Mouse (Mus musculus): ENCODE results near the gene Zfp74.
"Not testable (repeated sequence)": the region's sequence is repeated elsewhere in the genome, so short reads cannot be mapped to it uniquely, and the experiment has no call there.

The Zfp74 gene

DNA sequence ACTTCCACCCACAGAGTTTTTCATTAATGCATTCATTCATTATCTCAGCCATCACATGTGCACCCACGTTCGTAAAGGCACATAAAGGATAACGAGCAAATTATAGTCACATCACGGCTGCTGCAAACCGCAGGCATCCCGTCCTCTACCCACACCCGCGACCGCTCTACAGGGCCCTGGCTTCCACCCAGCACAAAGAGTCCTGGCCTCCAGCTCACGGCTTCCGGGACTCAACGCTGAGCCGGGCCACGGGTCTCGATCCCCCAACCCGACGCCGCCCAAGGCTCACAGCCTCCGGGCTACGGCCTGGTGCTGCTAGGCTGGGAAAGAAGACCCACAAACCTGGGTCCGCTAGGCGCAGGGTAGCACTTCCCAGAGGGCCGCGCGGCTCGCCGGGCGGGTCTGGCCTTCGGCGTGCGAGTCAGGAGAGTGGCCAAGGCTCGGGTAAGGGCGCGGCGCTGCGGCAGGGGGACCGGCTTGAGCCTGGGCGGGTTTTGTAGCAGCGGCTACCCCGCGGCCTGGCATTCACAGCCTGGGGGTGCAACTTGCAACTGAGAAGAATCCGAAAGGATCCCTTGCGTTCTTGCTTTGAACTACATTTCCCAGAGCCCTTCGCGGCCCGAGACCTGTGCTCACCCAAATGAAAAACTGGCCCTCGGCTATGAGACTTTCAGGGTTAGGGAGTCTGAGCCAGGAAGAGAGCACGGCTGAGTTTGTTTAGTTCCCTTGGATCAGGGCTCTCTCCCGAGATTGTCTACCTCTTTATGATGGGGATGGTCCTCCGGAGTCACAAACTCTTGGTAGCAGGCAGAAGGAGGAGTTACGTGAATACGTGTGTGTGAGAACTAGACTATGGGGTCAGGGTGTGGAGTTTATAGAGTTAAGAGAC is at the start of gene Zfp74:
Gene Zfp74 (minus strand): TSS at position 577 of the 889 bp plus-strand sequence.
- DNase-seq, result peak; percentile 69

DNA sequence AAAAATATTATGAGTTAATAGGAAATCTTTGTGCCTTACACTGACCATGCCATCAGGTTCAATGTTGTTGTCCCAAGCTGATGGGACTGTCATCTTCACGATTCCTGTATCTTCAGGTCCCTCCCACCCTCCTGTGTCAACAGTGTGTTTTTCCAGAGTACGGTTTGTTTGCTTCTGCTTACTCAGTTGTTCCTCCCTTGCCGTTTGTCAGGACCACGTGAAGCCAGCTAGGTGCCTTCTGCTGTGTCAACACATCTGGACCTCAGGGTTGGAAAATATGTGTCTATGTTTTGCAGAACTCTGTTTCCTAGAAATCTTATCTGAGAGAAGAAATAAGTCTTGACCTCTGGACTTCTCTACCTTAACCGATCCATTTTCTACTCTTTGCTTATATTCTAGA is 46.7 kb upstream of the Zfp74 start:
- DNase-seq, result no peak

DNA sequence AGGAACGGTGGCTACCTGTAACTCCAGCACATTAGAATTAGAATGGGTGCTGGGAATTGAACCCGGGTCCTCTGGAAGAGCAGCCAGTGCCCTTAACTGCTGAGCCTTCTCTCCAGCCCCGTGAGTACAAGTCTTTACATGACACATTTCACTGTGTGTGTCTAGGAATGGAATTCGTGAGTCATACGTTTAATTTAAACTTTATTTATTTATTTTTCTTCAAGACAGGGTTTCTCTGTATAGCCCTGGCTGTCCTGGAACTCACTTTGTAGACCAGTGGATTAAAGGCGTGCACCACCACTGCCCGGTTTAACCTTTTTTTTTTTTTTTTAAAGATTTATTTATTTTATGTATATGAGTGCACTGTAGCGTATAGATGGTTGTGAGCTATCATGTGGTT is 41.2 kb upstream of the Zfp74 start:
- no peak for DNase-seq

DNA sequence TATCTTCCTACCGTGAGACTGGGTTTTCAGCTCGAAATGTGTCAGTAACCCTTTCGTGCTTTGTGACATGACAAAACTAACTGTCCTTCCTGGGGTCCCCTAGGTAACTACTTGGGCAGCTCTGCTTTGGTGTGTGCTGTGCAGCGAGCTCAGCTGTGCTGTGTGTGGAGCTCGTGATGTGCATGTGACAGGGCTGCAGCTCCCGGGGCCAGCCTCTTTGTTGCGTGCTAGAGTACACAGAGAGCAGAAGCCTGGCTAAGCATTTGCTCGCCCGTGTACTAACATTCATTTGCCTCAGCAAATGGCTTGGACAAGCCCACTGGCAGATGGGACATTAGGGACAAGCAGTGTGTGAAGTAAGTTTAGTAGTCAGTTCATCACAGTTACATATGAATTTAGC is 39.5 kb upstream of the Zfp74 start:
- no peak for DNase-seq

DNA sequence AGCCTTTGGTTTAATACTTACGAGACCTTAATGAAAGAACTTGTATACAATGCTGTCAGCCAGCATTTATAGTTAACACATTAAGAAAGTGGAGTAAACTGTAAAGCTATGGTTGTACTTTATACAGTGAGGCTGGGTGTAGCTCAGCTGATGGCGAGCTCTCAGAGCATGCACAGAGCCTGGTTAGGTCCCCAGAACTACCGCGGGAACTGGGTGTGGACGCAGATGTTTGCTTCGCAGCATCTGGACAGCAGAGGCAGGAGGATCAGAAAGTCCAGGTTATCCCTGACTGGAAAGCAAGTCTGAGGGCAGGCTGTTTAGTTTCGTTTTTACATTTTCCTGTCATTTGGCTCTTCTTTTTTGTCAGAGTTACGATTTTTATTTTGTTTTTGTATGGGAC is 38.8 kb upstream of the Zfp74 start:
- DNase-seq, result no peak

DNA sequence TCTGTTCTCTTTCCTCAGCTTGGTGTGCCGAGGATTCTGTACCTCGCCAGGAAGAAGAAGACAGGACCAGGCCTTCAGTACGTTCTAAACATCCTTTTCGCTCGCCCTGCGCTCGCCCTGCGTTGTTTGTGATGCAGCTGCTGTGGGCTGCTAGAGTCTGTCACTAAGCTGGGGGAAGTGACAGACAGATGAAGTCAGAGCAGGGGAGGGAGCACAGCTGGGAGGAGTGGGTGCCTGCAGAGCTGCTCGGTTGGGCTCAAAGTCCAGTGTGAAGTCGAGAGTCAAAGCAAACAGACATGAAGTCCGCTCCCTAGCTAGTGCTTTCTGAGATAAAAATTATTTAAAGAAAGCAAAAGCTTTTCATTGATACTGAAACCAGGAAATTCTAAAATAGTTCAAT is 35.1 kb upstream of the Zfp74 start:
- DNase-seq, result no peak

DNA sequence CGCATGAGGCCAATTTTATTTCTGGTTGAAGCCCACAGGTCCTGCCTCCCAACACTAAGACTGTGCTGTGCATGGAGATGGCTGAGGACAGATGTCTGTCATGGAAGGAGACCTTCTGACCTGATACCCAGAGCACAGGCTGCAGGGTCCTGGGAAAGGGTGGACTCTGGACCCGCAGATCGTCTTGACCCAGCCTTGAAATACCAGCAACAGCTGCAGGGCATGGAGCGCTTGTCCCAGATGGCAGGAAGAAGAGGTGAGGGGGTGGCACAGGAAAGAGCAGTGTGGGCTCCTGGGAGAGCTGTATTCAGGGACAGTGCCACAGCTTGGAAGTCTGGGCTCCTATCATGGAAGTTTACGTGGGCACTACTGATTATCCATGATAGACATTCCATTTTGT is 33.7 kb upstream of the Zfp74 start:
- DNase-seq, result no peak

DNA sequence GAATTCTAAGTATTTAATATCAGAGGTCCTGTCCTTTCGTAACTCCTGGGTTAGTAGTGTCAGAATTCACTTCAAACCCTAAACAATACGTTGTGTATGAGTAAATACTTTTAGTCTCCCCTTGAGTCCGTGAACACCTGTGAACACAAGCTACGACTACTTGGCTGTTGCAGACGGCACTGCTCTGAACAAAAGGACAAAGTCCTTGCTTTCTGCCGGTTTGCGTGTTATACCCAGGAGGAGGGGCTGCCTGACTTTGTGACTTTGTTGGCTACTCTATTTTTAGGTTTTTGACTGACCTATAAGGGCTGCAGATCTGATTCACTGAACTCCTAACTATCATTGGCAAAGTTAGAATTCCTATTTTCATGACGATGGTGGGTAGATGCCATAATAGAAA is 32.2 kb upstream of the Zfp74 start:
- no peak for DNase-seq

DNA sequence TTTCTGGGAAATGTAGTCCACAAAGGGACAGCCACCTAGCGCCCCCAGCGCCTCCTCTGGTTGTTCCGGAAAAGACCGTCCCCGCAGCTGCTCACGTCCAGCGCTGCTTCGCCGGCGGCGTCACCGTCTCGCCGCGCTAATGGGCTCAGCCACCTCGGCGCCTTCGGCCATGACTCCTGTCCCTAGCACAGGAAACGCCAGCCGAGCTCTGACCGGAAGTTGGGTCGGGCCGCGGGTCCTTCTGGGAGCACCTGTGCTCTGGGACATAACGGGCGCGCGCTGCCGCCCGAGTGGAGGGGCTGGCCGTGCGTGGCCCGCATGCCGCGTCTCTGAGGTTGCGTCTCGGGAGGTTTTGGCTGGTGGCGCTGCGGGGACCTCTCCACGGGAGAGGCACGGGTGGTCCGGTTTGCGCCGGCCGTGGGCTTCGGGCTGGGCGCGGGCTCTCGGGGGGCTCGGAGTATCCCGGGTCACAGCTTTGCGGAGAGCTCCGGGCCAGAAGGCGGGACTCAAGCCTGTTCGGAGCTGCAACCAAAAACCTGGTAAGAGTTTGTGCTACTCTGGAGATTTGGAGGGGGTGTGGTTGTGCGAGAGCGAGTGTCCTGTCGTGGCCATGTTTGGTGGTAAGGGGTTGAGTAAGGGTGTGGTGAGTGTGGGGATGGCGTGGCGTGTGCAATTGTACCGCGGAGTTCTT is 29.9 kb upstream of the Zfp74 start, which contains the start of gene Zfp568:
Gene Zfp568 (plus strand): TSS at position 266 of the 691 bp plus-strand sequence.
- peak; percentile 89 for DNase-seq

DNA sequence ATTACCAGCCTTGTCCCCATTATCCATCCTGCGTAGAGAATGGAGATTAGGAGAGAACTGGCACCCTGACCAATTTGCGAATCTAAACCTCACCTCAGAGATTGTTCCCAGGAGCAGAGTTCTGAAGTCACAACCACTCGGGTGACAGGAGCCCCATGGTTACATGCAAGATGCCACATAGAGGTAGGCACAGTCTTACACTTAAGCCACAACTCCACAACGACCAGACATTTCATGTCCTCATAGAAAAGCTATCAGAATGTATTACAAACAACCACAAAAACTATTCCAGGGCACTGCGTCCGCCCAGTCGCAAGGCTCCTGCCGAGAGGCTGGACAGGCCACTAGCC is 29.4 kb upstream of the Zfp74 start:
- no peak for DNase-seq

DNA sequence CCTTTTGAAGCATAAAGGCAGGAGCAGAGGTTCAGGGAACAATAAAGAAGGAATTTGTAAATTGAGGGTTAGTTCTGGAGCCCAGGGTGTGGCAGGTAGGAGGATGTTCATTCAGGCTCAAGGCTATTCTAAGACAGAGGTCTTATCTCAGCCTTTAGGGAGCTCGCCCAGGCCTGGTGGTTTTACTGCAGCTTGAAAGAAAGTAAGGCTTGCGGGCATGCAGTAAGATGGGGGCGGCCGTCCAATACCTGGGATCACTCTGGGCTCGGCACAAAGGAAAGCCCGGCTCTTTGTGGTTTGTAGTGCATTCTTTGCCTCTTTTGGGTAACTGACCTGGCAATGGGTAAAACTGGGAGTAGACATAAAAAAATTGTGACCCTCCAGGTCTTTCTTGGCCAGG is 29.0 kb upstream of the Zfp74 start:
- DNase-seq, result peak; percentile 16

DNA sequence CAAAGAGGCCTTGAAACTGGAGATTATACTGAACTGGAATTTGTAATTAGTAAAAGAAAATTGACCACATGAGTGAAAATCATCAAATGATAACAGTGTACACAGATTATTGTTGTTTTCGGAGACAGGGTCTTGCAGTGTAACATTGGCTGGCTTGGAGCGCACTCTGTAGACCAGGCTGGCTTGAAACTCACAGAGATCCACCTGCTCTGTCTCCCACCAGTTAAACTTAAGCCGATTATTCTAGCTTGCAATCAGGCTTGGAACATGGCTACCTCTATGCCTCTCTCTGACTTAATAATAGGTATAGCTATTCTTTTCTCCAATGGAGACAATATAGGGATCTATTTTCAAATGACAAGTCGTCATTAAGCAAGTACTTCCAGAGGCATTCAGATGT is 28.5 kb upstream of the Zfp74 start:
- DNase-seq, result no peak

DNA sequence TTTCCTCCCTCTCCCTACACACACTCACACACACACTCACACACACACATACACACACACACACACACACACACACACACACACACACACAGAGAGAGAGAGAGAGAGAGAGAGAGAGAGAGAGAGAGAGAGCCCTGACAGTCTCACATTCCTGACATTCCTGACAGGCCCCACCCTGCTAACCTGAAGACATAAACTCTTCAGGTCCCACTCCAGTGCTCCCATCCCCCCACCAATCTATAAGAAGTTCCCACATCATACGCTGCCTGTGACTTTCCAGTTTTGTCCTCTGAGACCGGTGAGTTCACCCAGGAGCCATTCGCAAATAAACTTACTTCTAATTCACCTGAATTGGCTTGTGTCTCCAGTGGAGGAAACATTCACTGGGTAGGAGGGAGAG is 28.0 kb upstream of the Zfp74 start:
- DNase-seq, result no peak

DNA sequence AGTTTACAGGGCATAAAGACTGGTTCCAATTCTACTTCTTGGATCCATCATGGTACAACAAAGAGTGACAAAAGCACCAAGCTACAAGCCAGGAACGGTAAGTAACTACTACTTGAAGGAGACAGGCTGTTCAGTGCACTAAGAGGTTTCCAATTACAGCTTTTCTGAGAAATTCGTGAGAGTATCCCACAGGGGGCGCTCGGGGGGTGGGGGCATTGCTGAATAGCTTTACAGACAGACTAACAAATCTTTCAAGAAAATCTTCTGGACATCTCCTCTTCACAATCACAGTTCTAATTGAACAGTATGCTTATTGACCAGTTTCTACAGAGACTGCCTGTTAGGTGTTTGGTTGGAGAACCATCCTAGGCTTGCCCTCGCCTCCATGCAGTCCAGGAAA is 27.6 kb upstream of the Zfp74 start:
- no peak for DNase-seq

DNA sequence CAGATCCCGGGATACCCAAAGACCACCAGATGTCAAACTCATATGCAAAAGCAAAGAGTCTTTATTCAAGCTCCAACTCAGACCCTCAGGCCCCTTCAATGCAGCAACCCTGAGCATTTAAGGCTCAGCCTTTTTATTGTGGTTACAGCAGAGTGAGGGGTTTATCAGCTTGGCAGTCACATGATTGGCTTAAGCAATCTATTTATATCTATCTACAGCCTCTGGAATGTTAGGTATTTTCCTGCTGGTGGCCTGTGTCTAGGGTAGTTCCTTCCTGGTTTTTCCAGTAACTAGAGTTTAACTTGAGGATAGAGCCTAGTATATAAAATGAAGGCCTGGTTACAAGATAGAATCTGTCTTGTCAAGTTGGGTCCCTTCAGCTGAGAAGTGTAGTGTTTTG is 26.9 kb upstream of the Zfp74 start:
- DNase-seq, result no peak

DNA sequence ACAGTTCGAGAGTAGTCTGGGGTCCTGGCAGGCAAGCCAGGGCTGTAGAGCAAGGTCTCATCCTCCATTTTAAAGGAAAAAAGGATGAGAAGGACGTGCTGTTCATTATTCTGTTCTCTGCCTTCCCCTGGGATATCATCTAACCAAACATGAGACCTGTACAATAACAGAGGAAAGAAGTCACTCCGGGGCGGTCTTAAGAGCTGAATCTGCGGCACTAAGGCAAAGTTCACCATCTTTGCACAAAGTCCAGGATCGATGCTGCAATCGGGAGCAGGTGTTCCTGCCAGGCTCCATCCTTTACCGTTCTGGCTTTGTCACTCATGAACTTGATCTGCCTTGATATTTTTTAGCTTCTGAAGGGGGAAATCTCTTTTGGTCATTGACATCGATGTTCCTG is 16.8 kb upstream of the Zfp74 start:
- DNase-seq, result no peak

DNA sequence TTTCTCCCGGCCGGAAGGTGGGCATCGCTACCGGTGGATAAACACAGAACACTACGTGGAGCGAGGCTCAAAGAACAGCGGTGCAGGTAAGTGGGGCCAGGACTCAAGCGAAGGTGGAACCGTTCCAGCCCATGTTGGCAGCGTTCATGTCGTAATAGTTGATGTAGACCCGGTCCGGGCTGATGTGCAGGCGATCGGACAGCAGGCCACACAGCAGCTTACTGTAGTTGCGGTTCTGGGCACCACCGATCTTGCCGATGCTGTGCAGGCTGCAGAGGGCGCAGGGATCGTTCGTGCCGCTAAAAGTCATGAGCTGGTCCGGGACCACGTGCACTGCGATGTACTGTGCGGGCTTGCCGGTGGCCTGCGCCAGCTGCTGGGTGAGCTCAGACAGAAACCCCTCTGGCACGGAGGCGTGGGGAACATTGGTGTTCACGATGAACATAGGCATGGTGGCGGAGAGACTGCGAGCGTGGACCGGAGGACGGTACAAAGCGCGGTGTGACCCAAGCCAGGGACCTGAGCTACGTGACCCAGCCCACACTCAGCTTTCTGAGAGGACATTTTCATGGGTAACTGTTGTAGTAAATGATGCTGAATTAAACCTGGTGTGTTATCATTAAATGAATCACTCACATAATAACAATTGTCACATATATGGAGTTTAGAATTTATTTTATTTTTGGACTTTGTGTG is 11.4 kb upstream of the Zfp74 start:
- DNase-seq, result not testable (repeated sequence)

DNA sequence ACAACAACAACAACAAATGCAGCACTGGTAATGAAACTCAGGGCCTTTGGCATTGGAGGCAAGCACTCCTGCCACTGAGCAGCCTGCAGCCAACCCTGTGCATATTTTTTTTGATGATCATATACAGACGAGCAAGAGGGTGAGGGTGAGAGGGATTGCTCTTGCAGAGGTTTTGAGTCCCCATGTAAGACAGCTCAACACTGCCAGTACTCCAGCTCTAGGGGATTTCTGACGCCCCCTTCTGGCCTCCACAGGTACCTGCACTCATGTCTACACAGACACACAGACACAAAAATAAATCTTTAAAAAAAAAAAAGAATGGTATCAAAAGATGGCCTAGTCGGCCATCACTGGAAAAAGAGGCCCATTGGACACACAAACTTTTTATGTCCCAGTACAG is 5.1 kb upstream of the Zfp74 start:
- DNase-seq, result no peak

DNA sequence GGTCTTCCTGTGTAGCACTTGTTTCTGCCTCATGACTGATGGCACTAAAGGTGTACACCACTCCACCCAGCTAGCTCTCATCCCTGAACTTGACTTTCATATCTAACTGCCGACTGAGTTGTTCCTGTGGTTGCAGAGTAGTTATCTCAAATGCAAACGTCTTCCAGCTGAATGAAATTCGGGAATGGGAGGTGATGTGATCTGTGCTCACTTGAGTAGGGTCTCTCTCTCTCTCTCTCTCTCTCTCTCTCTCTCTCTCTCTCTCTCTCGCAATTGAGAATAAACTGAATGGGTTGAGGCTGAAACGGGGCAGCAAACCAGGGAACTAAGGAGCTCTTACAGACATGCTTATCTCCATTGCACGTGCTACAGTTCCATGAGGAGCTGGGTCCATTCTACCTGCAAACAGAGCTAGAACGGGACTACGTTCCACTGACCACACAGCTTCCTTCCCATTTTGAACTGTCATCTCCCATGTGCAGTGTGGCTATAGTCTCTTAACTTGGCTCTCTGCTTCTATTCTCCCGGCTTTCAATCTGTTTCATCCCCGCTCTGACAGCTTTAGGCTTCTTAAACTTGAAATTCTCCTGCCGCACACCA is 4.3 kb upstream of the Zfp74 start:
- no peak for DNase-seq

DNA sequence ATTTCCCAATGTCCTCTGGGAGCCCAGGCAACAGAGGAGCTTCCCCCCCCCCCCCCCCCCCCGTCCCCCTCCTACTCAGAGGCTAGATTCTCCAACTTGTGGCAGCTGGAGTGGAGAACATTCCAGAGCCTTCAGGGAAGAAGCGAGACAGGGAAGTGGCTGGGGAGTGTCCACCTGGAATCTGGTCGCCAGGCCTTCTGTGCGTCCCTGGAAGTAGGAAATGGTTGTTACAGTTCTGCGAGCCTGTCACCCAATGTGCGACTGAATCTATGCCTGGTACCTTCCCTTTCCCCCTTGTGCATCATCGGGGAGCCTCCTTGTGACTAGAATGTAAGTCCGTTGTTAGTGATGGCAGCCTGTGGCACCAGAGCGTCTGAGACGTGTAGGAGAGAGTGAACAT is 2.4 kb upstream of the Zfp74 start:
- DNase-seq, result peak; percentile 26

DNA sequence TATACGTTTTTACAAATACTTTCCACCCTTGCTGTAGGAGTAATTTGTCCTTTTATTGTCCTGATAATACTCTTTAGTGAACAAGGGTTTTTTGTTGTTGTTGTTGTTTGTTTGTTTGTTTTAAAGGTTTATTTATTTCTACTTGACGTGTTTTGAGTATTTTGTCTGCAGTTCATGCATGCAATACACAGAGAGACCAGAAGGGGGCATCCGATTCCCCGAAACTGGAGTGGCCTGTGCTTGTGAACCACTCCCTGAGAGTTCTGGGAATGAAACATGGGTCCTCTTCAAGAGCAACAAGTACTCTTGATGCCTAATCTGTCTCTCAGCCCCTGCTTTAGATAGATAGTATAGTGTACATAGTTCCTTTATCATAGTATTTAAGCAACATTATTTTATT is 842 bp upstream of the Zfp74 start:
- DNase-seq, result peak; percentile 23

DNA sequence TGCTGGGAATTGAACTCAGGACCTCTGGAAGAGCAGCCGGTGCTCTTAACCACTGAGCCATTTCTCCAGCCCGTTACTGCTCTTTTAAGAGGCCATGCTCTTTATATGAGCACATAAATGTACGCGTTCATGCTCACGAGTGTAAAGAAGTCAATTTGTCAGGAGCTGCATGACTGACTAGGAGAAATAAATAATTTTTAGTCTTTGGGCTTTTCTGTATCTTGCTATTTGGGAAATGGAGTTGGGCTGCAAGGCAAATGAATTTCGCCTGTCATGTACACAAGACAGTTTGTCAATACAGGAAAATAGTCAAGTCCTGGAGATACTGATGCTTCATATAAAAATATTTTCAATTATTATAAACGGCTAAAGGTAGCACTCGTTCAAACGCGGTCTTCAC is 803 bp downstream of the Zfp74 start:
- no peak for DNase-seq

DNA sequence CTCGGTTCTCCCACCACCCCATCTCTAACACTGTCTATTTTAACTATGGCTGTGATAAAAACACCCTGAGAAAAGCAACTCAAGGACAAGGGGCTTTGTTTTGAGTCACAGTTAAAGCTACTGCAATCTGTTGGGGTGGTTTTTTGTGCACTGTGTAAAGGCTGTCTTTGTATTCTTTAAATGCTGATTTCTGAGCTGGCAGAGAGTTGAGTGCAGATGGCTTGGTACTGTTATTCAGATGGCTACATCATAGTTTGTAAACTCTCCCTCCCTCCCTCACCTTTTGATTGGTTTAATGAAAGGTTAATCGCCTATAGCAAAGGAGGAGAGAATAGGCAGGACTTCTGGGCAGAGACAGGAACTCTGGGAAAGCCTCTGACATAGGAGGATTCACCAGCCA is 9.7 kb downstream of the Zfp74 start:
- DNase-seq, result no peak

DNA sequence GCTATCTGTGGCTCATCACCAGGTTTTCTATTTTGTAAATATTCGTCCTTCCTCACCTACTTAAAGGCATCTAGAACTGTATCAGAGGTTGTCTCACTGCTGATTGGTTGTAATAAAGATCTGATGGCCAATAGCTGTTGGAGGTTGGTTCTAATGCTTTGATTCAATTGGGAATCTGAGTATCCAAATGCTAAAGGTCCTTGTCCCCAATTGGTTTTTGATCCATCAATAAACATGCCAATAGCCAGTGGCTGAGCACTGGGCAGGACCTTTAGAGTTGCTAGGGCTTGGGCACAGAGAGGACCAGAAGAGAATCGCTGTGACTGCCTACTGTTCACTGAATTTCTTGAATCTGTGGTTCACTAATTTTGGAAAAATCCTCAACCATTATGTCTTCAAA is 10.2 kb downstream of the Zfp74 start:
- no peak for DNase-seq

Data from right cerebral cortex, postnatal 14 days (tissue).